Mouse (Mus musculus): ENCODE data around the gene Gsto2.
"Not testable (repeated sequence)": the region's sequence is repeated elsewhere in the genome, so short reads cannot be mapped to it uniquely, and the experiment has no call there.

The Gsto2 gene

DNA sequence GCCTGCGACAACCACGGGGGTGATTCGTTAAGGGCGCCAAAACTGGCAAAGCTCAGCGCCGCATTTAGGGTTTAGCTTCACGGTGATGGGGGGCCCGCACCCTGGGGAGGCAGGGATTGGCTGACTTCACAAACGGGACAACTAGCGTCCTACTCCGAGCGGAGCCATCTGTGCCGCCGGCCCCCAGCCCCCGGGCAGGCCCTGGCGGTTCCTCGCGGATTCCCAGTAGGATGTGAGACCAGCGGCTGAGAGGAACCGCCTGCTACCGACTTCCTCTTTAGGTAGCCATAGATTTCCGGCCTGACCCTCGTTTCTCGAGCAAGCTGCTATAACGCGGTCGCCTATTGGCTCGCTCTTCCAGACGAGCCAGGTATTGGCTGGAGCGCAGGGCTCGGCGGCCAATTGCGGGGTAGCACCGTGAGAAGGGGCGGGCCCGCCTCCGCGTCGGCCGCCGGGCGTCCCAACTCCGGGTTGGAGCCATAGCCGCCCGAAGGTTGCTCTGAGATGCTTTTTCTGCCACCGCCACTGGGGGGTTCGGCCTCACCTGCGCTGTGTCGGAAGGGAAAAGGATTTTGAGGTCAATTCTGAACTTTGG is at the start of gene Gsto2:
Gsto2 (plus strand) TSS at position 182 of the 595 bp plus-strand sequence.
- peak; percentile 78 to 94 for DNase-seq (ENCODE audit: low spot score in 2 of 2)

DNA sequence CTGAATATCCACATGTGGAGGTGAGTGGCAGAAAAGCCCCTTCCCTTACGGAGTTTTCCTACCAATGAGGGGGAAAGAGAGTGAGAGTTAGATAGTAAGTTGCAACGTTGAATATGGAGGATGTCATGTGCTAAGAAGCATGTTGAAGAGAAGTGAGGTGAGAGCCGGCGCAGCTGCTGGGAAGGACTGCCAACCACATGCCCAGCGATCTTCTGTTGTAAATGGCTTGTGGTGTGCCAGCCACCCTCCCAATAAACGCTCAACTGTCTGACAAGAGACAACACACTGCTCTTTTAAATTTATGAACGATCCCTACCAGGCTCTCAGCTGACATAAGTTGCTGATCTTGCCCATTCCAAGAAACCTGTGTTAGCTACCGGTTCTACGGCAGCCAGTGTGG is 47.6 kb upstream of the Gsto2 start:
- DNase-seq (ENCODE audit: low spot score in 2 of 2) = no peak

DNA sequence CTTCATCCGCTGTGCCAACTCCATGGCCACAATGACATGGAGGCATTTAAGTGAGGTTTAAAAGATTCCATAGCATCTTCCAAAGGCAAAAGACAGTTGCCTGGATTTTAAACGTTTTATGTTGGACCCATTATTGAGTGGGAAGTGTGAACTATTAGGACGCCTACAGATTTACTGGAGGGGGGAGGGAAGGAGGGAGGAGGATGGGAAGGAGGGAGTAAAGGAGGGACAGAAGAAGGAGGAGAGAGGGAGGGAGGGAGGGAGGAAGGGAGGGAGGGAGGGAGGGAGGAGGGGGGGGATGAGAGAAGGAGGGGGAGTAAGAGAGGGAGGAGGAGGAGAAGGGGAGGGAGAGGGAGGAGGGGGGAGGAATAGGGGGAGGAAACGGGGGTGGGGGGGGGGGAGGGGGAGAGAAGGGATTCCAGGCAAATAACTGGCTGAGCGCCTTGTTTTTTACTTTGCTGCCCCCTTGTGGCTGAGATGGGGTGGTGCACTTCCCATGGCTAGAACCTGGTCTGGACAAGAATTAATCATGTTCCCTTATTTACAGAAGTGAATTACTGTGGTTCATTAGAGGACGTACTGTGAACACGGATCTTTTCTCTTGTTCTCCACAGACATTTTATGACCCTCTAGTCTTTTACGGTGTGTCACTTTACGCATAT is 44.4 kb upstream of the Gsto2 start:
- DNase-seq (ENCODE audit: low spot score in 2 of 2) = peak; percentile 31 to 67

DNA sequence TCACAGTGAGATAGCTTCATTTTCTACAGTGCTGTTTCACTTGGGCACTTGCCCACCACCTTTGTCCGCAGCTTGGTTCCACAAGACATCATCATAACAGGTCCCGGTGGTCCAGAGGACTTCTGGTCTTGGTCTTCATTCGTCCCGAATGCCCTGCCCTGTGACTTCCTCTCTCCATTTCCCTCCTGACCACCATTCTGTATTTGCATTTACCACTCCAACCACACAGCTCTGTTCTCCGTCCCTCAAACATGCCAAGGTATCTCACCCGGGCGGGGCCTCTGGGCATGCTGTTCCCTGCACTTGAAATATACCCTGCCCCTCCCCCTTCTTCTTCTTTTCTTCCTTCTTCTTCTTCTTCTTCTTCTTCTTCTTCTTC is 43.9 kb upstream of the Gsto2 start:
- no peak for DNase-seq (ENCODE audit: low spot score in 2 of 2)

- no peak for DNase-seq (ENCODE audit: low spot score in 2 of 2)
These were observed 43.1 kb upstream of the Gsto2 start for GRCm38 (mm10) chr19:47822143-47822796.

DNA sequence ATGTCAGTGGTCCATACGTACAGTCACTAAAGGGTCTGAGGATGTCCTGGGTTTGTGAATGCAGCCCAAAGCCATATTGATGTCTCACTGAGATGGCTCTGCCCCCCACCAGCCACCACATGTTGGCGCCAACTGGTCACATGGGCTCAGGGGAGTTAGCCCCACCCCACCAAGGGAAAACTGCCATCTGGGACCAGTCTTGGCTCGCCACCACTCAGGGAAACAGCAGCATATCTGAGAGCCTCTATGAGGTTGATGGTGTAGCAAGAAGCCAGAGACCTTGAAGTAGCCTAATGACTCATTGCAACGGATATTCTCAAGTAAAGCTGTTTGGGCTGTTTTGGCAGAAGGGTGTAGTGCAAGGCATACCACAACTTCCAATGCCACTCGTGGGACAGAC is 41.3 kb upstream of the Gsto2 start:
- no peak for DNase-seq (ENCODE audit: low spot score in 2 of 2)

DNA sequence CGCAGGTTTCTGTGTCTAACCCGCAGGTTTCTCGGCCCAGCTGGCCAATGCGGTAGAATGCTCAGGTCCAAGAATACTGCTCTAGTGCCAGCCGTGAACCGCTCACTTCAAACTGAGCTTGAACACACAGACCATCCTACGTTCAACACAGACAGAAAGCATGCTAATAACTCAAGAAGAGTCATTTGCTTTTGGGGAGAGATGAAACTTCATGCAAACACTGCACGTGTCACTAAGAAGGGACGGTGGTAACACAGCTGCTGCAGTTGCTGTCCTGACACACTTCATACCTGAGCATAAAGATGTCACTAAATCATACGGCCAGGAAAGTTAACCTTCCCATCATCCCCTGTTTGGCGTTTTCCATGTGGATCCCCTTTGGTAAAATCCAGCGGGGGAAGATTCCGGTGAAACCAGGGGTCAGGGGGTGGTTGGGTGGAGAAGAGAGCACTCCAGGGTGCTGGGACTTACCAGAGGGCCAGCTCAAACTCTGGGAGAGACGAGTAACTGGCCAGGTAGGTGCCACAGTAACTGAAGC is 35.4 kb upstream of the Gsto2 start:
- DNase-seq (ENCODE audit: low spot score in 2 of 2) = no peak

DNA sequence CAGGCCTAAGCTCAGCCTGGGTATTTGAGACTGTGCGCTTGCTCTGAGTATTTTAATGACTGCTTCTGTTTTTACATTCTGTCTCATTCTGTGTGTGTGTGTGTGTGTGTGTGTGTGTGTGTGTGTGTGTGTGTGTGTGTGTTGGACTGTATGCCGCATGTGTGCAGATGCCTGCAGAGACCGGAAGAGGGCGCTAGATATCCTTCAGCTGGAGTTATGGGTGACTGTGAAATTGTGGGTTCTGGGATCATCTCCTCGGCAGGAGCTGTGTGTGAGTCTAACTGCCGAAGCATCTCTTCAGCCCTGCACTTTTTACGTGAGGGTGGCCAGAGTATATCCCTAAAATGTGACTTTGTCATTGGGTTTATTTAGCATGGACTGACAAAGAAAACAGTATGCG is 34.2 kb upstream of the Gsto2 start:
- DNase-seq (ENCODE audit: low spot score in 2 of 2) = no peak

DNA sequence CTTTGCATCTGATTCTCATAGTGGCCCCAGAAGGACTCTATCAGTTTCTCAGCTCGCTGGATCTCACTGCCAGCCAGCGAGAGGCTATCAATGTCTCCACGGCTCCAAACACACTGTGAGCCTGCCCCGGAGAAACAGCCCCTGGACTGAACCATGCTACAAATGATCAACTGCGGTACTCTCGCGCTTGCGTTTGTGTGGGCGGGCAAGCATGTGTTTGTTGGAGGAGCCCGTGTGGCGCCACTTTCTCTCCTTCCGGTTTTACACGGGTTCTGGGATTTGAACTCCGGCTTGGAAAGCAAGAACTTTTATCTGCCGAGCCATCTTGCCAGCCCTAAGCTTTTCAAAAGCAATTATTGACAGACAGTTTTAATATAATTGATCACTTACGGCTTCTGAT is 33.0 kb upstream of the Gsto2 start:
- no peak for DNase-seq (ENCODE audit: low spot score in 2 of 2)

DNA sequence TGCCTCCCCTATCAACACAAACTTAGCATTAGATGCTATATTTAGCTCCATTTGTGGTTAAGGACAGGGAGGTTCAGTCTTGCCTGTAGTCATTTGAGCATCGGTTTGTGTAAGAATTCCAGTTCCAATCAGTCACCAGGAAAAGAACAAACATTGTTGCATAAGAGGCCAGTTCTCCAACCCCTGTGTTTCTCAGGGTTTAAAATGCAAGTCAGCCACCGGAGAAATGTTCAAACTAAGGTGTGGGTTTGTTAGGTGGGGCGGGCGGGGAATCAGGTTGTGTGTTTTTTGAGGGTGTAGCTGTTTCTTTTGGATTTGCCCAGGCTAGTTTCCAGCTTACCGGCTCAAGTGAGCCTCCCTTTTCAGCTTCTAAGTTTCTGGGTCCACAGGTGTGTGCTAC is 30.7 kb upstream of the Gsto2 start:
- DNase-seq (ENCODE audit: low spot score in 2 of 2) = no peak

DNA sequence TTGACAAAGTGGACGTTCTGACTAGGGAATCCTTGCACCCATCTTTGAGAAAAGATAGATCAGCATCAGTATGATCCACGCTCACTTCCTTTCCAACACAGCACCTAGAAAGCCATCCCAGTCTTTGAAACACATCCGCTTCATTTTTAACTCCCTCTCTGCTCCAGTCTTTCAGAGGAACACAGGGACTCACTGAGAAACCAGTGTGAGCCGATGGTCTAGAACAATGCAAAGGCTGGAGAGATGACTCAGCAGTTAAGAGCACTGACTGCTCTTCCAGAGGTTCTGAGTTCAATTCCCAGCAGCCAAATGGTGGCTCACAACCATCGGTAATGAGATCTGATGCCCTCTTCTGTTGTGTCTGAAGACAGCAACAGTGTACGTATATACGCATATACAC is 29.6 kb upstream of the Gsto2 start:
- no peak for DNase-seq (ENCODE audit: low spot score in 2 of 2)

GRCm38 (mm10) chr19:47836701-47837526 is 28.4 kb upstream of the Gsto2 start:
- peak in 1 of 2 experiments; percentile 47 for DNase-seq (ENCODE audit: low spot score in 2 of 2)

- no peak for DNase-seq (ENCODE audit: low spot score in 2 of 2)
These were observed 27.8 kb upstream of the Gsto2 start for GRCm38 (mm10) chr19:47837527-47837901.

DNA sequence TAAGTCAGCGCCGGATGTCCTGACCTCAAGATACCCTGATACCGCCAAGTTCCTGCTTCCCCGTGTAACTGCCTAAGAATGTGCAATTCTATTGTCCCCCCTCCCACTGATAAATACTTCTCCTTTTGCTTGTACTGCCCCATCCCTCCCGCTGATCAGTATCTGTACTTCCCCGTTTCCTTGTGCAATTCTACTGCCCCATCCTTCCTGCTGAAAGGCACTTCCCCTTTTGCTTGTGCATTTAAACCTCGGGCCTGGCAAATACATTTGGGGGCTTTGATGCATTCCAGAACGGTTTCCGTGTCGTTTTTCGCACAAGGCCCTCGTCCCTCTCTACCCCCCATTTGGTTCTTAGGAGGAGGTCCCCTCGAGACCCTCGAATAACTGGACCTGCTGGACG is 24.1 kb upstream of the Gsto2 start:
- DNase-seq (ENCODE audit: low spot score in 2 of 2) = not testable (repeated sequence)

DNA sequence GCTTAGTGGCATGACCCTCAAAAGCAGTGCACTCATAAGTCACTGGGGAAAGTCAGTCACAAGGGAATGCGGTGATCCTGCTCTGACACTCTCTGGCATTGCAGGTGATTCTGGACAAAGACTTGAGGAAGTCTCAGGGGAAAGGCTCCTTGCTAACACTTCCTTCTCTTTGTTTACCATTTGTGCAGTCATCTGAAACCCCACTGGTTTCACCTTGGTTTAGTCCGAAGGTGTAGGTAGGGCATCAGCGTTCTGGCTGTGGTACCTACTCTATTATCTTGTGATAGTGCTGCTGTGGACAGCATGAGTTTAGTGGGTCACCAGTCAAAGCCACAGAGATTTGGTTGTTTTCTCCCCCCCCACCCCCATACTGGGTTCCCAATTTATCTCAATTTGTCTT is 15.6 kb upstream of the Gsto2 start:
- no peak for DNase-seq (ENCODE audit: low spot score in 2 of 2)

DNA sequence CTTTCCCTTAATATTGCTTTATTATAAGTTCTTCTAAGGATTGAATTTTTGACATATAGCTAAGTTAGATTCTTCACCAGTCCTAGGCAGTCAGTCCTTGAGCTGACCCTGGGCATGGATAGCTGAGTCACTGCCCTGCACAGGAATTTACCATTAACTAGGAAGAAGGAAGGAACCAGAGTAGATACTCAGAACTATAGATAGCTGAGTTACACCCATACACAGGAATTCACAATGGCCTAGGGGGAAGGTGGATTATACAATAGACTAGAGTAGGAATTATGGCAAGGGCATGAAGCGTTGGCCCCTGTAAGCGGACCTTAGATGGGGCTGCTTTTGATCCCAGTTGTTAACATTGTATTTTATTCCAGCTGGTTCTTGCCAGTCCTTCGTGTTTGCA is 13.2 kb upstream of the Gsto2 start:
- DNase-seq (ENCODE audit: low spot score in 2 of 2) = not testable (repeated sequence)

- no peak for DNase-seq (ENCODE audit: low spot score in 2 of 2)
These were observed 12.3 kb upstream of the Gsto2 start for GRCm38 (mm10) chr19:47853053-47853452.

DNA sequence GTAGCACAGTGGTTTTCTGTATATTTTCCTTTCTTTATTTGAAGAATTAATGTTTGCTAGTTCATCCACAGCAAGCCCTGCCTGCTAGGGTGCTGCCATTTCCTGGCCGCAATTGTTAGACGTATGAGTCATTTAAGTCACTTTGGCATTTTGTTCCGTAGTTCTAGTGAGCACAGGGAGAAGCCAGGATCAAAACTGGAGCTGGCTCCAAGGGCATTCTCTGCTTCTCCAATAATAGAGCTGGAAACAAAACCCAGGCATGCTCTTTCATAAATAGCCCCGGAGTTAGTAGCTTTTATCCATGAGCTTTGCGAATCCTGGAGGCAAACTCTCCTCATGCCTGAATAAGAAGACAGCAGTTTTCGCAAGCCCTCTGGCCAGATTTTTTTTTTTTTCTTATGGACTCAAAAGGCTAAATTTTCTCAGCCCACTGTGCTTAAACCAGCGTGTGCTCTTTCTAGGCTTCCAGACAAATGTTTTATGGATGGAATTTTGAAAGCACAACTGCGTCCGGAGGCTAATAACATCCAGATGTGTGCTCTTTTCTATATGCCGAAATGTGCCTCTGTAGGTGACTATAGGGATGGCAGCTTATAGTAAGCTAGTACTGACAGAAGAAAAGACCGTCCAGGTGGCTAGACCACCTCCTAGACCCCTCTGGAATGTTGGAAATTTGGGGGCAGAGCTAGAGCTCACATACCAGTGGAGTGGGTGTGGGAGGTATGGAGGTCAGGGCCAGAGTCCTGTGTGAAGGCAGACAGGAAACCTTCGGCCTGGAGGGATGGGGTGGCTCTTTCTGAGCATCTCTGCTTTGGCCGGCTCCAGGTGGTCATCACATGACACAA is 11.2 kb upstream of the Gsto2 start:
- DNase-seq (ENCODE audit: low spot score in 2 of 2) = no peak

- DNase-seq (ENCODE audit: low spot score in 2 of 2) = peak; percentile 63 to 83
These were observed 10.2 kb upstream of the Gsto2 start, which contains the start of gene Gsto1 for GRCm38 (mm10) chr19:47854796-47855783. TSS of gene Gsto1 (plus strand) at chr19:47854970.

All from spleen, postnatal 10 days (tissue).